Mouse (Mus musculus): ENCODE data around the gene Cmtm8. TPM values are rescaled to one million over a fixed set of nuclear protein-coding genes. Genes with fewer than 3 reads are reported as not detected.

Gene Cmtm8
- polyA plus RNA-seq, 1 experiment: not detected

GRCm38 (mm10) chr9:114821548-114822289, 22.2 kb downstream of the Cmtm8 start:
- TF ChIP-seq MYOD1 (IDR thresholded peaks at IDR 0.05; ENCODE audit: control insufficient read depth, insufficient read length, low read depth): no peak
- TF ChIP-seq MAX (IDR thresholded peaks at IDR 0.05): no peak
- TF ChIP-seq MYOG (IDR thresholded peaks at IDR 0.05; ENCODE audit: control insufficient read depth, extremely low read depth, insufficient read length): no peak
- TF ChIP-seq CTCF (IDR thresholded peaks at IDR 0.05; ENCODE audit: control insufficient read depth, insufficient read depth, insufficient read length): no peak
- TF ChIP-seq CEBPB (IDR thresholded peaks at IDR 0.05; ENCODE audit: low read depth): no peak
- no peak for TF ChIP-seq FOSL1 (IDR thresholded peaks at IDR 0.05; ENCODE audit: insufficient read depth, low read length, poor library complexity, severe bottlenecking)
- TF ChIP-seq USF1 (IDR thresholded peaks at IDR 0.05; ENCODE audit: low read depth): no peak
- Histone ChIP-seq H3K79me2 (ENCODE audit: control insufficient read depth, insufficient read depth) (no peaks in the 10 kb centered on the region), H3K36me3 (ENCODE audit: control insufficient read depth, insufficient read depth) (no peaks in the 10 kb centered on the region), H3K27me3 (ENCODE audit: control insufficient read depth, insufficient read depth, insufficient read length) (no peaks in the 10 kb centered on the region), H3K79me3 (ENCODE audit: low read depth) (no peaks in the 10 kb centered on the region), H3ac (ENCODE audit: control insufficient read depth, insufficient read length, low read depth) (no peak overlapping the region), H3K4me3 (ENCODE audit: insufficient read depth, poor library complexity, severe bottlenecking) (no peak overlapping the region)

GRCm38 (mm10) chr9:114818918-114819317, 25.0 kb downstream of the Cmtm8 start:
- H3K79me3 ChIP-seq (ENCODE audit: low read depth): no peaks in the 10 kb centered on the region
- no peaks in the 10 kb centered on the region for H3K36me3 ChIP-seq (ENCODE audit: control insufficient read depth, insufficient read depth)
- no peaks in the 10 kb centered on the region for H3K79me2 ChIP-seq (ENCODE audit: control insufficient read depth, insufficient read depth)
- H3K4me3 ChIP-seq (ENCODE audit: insufficient read depth, poor library complexity, severe bottlenecking): no peak overlapping the region
- no peaks in the 10 kb centered on the region for H3K27me3 ChIP-seq (ENCODE audit: control insufficient read depth, insufficient read depth, insufficient read length)
- TF ChIP-seq MYOD1 (IDR thresholded peaks at IDR 0.05; ENCODE audit: control insufficient read depth, insufficient read length, low read depth) (no peak), MAX (IDR thresholded peaks at IDR 0.05) (no peak), CTCF (IDR thresholded peaks at IDR 0.05; ENCODE audit: control insufficient read depth, insufficient read depth, insufficient read length) (no peak), USF1 (IDR thresholded peaks at IDR 0.05; ENCODE audit: low read depth) (no peak), MYOG (IDR thresholded peaks at IDR 0.05; ENCODE audit: control insufficient read depth, extremely low read depth, insufficient read length) (no peak)
- H3ac ChIP-seq (ENCODE audit: control insufficient read depth, insufficient read length, low read depth): no peak overlapping the region

GRCm38 (mm10) chr9:114817012-114817411, 26.9 kb downstream of the Cmtm8 start:
- no peaks in the 10 kb centered on the region for H3K36me3 ChIP-seq (ENCODE audit: control insufficient read depth, insufficient read depth)
- no peaks in the 10 kb centered on the region for H3K27me3 ChIP-seq (ENCODE audit: control insufficient read depth, insufficient read depth, insufficient read length)
- no peak for TF ChIP-seq FOSL1 (IDR thresholded peaks at IDR 0.05; ENCODE audit: insufficient read depth, low read length, poor library complexity, severe bottlenecking)
- no peak for TF ChIP-seq MYOG (IDR thresholded peaks at IDR 0.05; ENCODE audit: control insufficient read depth, extremely low read depth, insufficient read length)
- H3ac ChIP-seq (ENCODE audit: control insufficient read depth, insufficient read length, low read depth): no peak overlapping the region
- H3K79me2 ChIP-seq (ENCODE audit: control insufficient read depth, insufficient read depth): no peaks in the 10 kb centered on the region
- H3K4me3 ChIP-seq (ENCODE audit: insufficient read depth, poor library complexity, severe bottlenecking): no peak overlapping the region
- H3K79me3 ChIP-seq (ENCODE audit: low read depth): no peaks in the 10 kb centered on the region

- H3K79me2 ChIP-seq (ENCODE audit: control insufficient read depth, insufficient read depth): no peaks in the 10 kb centered on the region
- H3K36me3 ChIP-seq (ENCODE audit: control insufficient read depth, insufficient read depth): no peaks in the 10 kb centered on the region
- H3K4me3 ChIP-seq (ENCODE audit: insufficient read depth, poor library complexity, severe bottlenecking): no peak overlapping the region
- TF ChIP-seq MYOG (IDR thresholded peaks at IDR 0.05; ENCODE audit: control insufficient read depth, extremely low read depth, insufficient read length): no peak
- H3K27me3 ChIP-seq (ENCODE audit: control insufficient read depth, insufficient read depth, insufficient read length): no peaks in the 10 kb centered on the region
- H3ac ChIP-seq (ENCODE audit: control insufficient read depth, insufficient read length, low read depth): no peak overlapping the region
- H3K79me3 ChIP-seq (ENCODE audit: low read depth): no peaks in the 10 kb centered on the region
These were observed 27.8 kb downstream of the Cmtm8 start for GRCm38 (mm10) chr9:114816121-114816520.

GRCm38 (mm10) chr9:114815315-114815714, 28.6 kb downstream of the Cmtm8 start:
- peak; percentile 35 for TF ChIP-seq CTCF (IDR thresholded peaks at IDR 0.05; ENCODE audit: control insufficient read depth, insufficient read depth, insufficient read length)
- TF ChIP-seq CEBPB (IDR thresholded peaks at IDR 0.05; ENCODE audit: low read depth): no peak
- Histone ChIP-seq H3K79me2 (ENCODE audit: control insufficient read depth, insufficient read depth) (no peaks in the 10 kb centered on the region), H3K36me3 (ENCODE audit: control insufficient read depth, insufficient read depth) (no peaks in the 10 kb centered on the region), H3ac (ENCODE audit: control insufficient read depth, insufficient read length, low read depth) (no peak overlapping the region), H3K4me3 (ENCODE audit: insufficient read depth, poor library complexity, severe bottlenecking) (no peak overlapping the region), H3K27me3 (ENCODE audit: control insufficient read depth, insufficient read depth, insufficient read length) (no peaks in the 10 kb centered on the region), H3K79me3 (ENCODE audit: low read depth) (no peaks in the 10 kb centered on the region)

- Histone ChIP-seq H3K4me3 (ENCODE audit: insufficient read depth, poor library complexity, severe bottlenecking) (no peak overlapping the region), H3K36me3 (ENCODE audit: control insufficient read depth, insufficient read depth) (no peaks in the 10 kb centered on the region), H3K79me2 (ENCODE audit: control insufficient read depth, insufficient read depth) (no peaks in the 10 kb centered on the region), H3K79me3 (ENCODE audit: low read depth) (no peaks in the 10 kb centered on the region), H3ac (ENCODE audit: control insufficient read depth, insufficient read length, low read depth) (no peak overlapping the region), H3K27me3 (ENCODE audit: control insufficient read depth, insufficient read depth, insufficient read length) (no peaks in the 10 kb centered on the region)
- TF ChIP-seq USF1 (IDR thresholded peaks at IDR 0.05; ENCODE audit: low read depth): peak; percentile 72
- TF ChIP-seq MAX (IDR thresholded peaks at IDR 0.05): no peak
These were observed 32.0 kb downstream of the Cmtm8 start for GRCm38 (mm10) chr9:114812001-114812400.
